In genomic region chr15:79755176-79755575, GRCm38 (mm10) we compare ENCODE assay signal across 23 mouse cellular contexts. TPM values are rescaled to one million over a fixed set of nuclear protein-coding genes. Genes with fewer than 3 reads are reported as not detected.
A peak's percentile ranks its signal among the peaks of the same experiment; 100 is the strongest.
DNase-seq lines count a peak whose midpoint lies in the region; ATAC-seq and TF ChIP-seq lines count a peak whose summit lies in the region.
"Had no signal": no experiment of that assay in that cellular context is flagged by ENCODE, and none has a peak within 500 bp of the region (broad histone marks: within the 10 kb centered on the region; RNA-seq: fewer than 3 reads in every experiment).

No protein-coding gene starts in this region.

- peaks cover 94% of the 10 kb centered on the region for H3K4me1 ChIP-seq in megakaryocyte, embryonic 14.5 days
- H3K4me1 ChIP-seq: embryonic facial prominence, embryonic 12.5 days had no signal

- no peaks in the 10 kb centered on the region for H3K79me2 ChIP-seq in myocyte (ENCODE audit: control insufficient read depth, insufficient read depth)

- H3K36me3 ChIP-seq in megakaryocyte, embryonic 14.5 days (replicated peaks; ENCODE audit: low read length) = peaks cover 23% of the 10 kb centered on the region
- H3K36me3 ChIP-seq in myocyte (ENCODE audit: control insufficient read depth, insufficient read depth) = no peaks in the 10 kb centered on the region
- H3K36me3 ChIP-seq: embryonic facial prominence, embryonic 10.5 days; embryonic facial prominence, embryonic 12.5 days; forebrain, embryonic 15.5 days; G1E had no signal

- no peak for ATAC-seq in megakaryocyte, adult 5-6 weeks (ENCODE audit: poor library complexity, severe bottlenecking)
- ATAC-seq: activated CD4-positive, CD25-positive, alpha-beta regulatory T cell, adult 4 months; CD4-positive, CD25-positive, alpha-beta regulatory T cell, adult 4 months; forebrain, embryonic 13.5 days; forebrain, embryonic 15.5 days; Patski had no signal

- TF ChIP-seq POLR2A in myocyte (IDR thresholded peaks at IDR 0.05; ENCODE audit: insufficient read length, low read depth) = no peak

- H3K4me3 ChIP-seq in layer of hippocampus, adult 2 months = no peak overlapping the region
- H3K4me3 ChIP-seq in megakaryocyte, embryonic 14.5 days (replicated peaks) = peak overlapping the region; percentile 25
- H3K4me3 ChIP-seq in myocyte = no peak overlapping the region
- H3K4me3 ChIP-seq: embryonic facial prominence, embryonic 10.5 days; embryonic facial prominence, embryonic 12.5 days; forebrain, embryonic 13.5 days; forebrain, embryonic 15.5 days had no signal

- no peak for TF ChIP-seq CTCF in layer of hippocampus, adult 2 months (conservative IDR thresholded peaks at IDR 0.05)

- no peak for DNase-seq in layer of hippocampus, adult 2 months (ENCODE audit: low spot score in 2 of 2)
- no peak for DNase-seq in layer of hippocampus, adult 8-10 months (ENCODE audit: low spot score in 2 of 2)
- DNase-seq: adrenal gland, adult 8-10 months; adrenal gland, postnatal 14 days; adrenal gland, postnatal 36 days; B cell, adult 2 months; cerebellum, adult 11-12 months; cerebellum, adult 2 months; cerebellum, adult 9-10 months; cerebellum, postnatal 10 days; cerebellum, postnatal 25 days had no signal

- H3K27me3 ChIP-seq in megakaryocyte, embryonic 14.5 days (replicated peaks) = peaks cover 8% of the 10 kb centered on the region
- H3K27me3 ChIP-seq in myocyte (ENCODE audit: control insufficient read depth, insufficient read depth, insufficient read length) = no peaks in the 10 kb centered on the region
- H3K27me3 ChIP-seq: CH12.LX; embryonic facial prominence, embryonic 12.5 days; forebrain, embryonic 13.5 days; forebrain, embryonic 15.5 days; Patski had no signal

- H3K4me2 ChIP-seq in myocyte (ENCODE audit: low read depth) = no peak overlapping the region
- H3K4me2 ChIP-seq: embryonic facial prominence, embryonic 12.5 days; forebrain, embryonic 13.5 days; forebrain, embryonic 15.5 days had no signal

- H3K27ac ChIP-seq in layer of hippocampus, adult 2 months = peak overlapping the region; percentile 71; the same call in 1 of the 2 replicates
- H3K27ac ChIP-seq: embryonic facial prominence, embryonic 12.5 days; forebrain, embryonic 13.5 days; forebrain, embryonic 15.5 days had no signal

- no peaks in the 10 kb centered on the region for H3K9me3 ChIP-seq in megakaryocyte, embryonic 14.5 days
- H3K9me3 ChIP-seq: embryonic facial prominence, embryonic 10.5 days; embryonic facial prominence, embryonic 12.5 days; forebrain, embryonic 13.5 days; forebrain, embryonic 15.5 days; G1E had no signal

- H3ac ChIP-seq in myocyte (ENCODE audit: control insufficient read depth, insufficient read length) = no peak overlapping the region

TF ChIP-seq in myocyte, 11 proteins besides CTCF, POLR2A, EP300 and RAD21:
- TF ChIP-seq CEBPB (IDR thresholded peaks at IDR 0.05; ENCODE audit: insufficient read depth, poor library complexity, severe bottlenecking) = no peak
- TF ChIP-seq USF1 (IDR thresholded peaks at IDR 0.05; ENCODE audit: low read depth) = no peak
- TF ChIP-seq POLR2AphosphoS2 (IDR thresholded peaks at IDR 0.05; ENCODE audit: insufficient read length, low read depth) = peak; percentile 68
- no peak for TF ChIP-seq TCF3 (IDR thresholded peaks at IDR 0.05; ENCODE audit: insufficient read length, low read depth)

RNA-seq across cellular contexts. Expression of gene Sun2, which starts 12.8 kb away (rescaled TPM):
- total RNA-seq in layer of hippocampus, adult 2 months (2021) = 10 to 100 TPM; 29.2 to 34.8 TPM
- total RNA-seq in layer of hippocampus, adult 8-10 months (2022) = 10 to 100 TPM; 29.4 to 44.7 (median 37.0) TPM
- polyA plus RNA-seq in megakaryocyte, embryonic 14.5 days (2012; ENCODE audit: insufficient read depth, low replicate concordance) = 27.2 and 34.9 TPM in 2 replicates
- 53.6 and 54.4 TPM in 2 replicates for total RNA-seq in megakaryocyte, adult 5-6 weeks (2015)
- total RNA-seq in megakaryocyte, adult 5-6 weeks (2017) = 129 and 161 TPM in 2 replicates
- 78.0 TPM for polyA plus RNA-seq in myocyte (2012; fragmentation: generic; extraction: Trizol)

RNA-seq across cellular contexts. Expression of gene Dnal4, which starts 22.5 kb away (rescaled TPM):
- total RNA-seq in layer of hippocampus, adult 2 months (2021) = 10 to 100 TPM; 55.5 to 64.8 TPM
- 10 to 100 TPM; 45.6 to 58.6 (median 54.5) TPM for total RNA-seq in layer of hippocampus, adult 8-10 months (2022)
- polyA plus RNA-seq in megakaryocyte, embryonic 14.5 days (2012; ENCODE audit: insufficient read depth, low replicate concordance) = 23.4 and 30.0 TPM in 2 replicates
- total RNA-seq in megakaryocyte, adult 5-6 weeks (2015) = 13.9 and 14.1 TPM in 2 replicates
- 9.6 and 12.3 TPM in 2 replicates for total RNA-seq in megakaryocyte, adult 5-6 weeks (2017)
- 66.8 TPM for polyA plus RNA-seq in myocyte (2012; fragmentation: generic; extraction: Trizol)

RNA-seq across cellular contexts. Expression of gene Nptxr, which starts 49.4 kb away (rescaled TPM):
- 100 to 1,000 TPM; 756 to 804 TPM for total RNA-seq in layer of hippocampus, adult 2 months (2021)
- 100 to 1,000 TPM; 637 to 711 (median 646) TPM for total RNA-seq in layer of hippocampus, adult 8-10 months (2022)
- 0.03 TPM in 1 of 2 replicates, not detected in the other for polyA plus RNA-seq in megakaryocyte, embryonic 14.5 days (2012; ENCODE audit: insufficient read depth, low replicate concordance)
- total RNA-seq in megakaryocyte, adult 5-6 weeks (2015) = 0.33 and 1.3 TPM in 2 replicates
- total RNA-seq in megakaryocyte, adult 5-6 weeks (2017) = 0.44 and 0.49 TPM in 2 replicates
- polyA plus RNA-seq in myocyte (2012; fragmentation: generic; extraction: Trizol) = 14.3 TPM

Comparison
In these comparisons a context has a peak if more than half of its experiments do, and no peak if none do; other contexts are left out.
1. RNA of gene Nptxr, which starts 49.4 kb away (total RNA-seq): 756 to 804 TPM in layer of hippocampus, adult 2 months and 637 to 711 TPM in layer of hippocampus, adult 8-10 months; 0.33 to 1.3 TPM in megakaryocyte, adult 5-6 weeks; every median in the first group is over 100 times any median in the second.